Mouse (Mus musculus) stomach, postnatal 0 days (tissue): Measurements from ENCODE around the gene Msi2.

ENCODE experiments used
- CTCF ChIP-seq: IDR thresholded peaks from 2 replicates; pipeline ENCODE4 v1.5.1; 2016; ENCODE audit warnings: antibody characterized with exemption, low read depth, mild to moderate bottlenecking, moderate library complexity
- EP300 ChIP-seq: optimal IDR thresholded peaks from 2 replicates; pipeline ENCODE3; 2016; ENCODE audit warnings: antibody characterized with exemption

- TF ChIP-seq CTCF: peak; percentile 51
- TF ChIP-seq EP300: no peak
Measured at GRCm38 (mm10) chr11:88559365-88559970, 158.8 kb downstream of the Msi2 start.
